Mouse (Mus musculus): ENCODE data around the gene Gucy1b1. TPM values are rescaled to one million over a fixed set of nuclear protein-coding genes. Genes with fewer than 3 reads are reported as not detected.

The Gucy1b1 gene
- polyA plus RNA-seq, 1 experiment from 2014 or later: 38.8 TPM

- no peaks in the 10 kb centered on the region for H3K9me3 ChIP-seq (replicated peaks; ENCODE audit: control insufficient read depth, low read length)
- no peak overlapping the region for H3K9ac ChIP-seq (ENCODE audit: low read length)
- DNase-seq (ENCODE audit: low spot score) (no peak), ATAC-seq (no peak)
- 80% methylated on average over 3 of the region's 3 CpGs for WGBS
- H3K4me1 ChIP-seq (ENCODE audit: control insufficient read depth, insufficient read depth, low read length): no peaks in the 10 kb centered on the region
- H3K27me3 ChIP-seq (replicated peaks; ENCODE audit: control insufficient read depth, insufficient read depth, low read length): no peaks in the 10 kb centered on the region
- no peak overlapping the region for H3K4me2 ChIP-seq (ENCODE audit: low read length)
- H3K4me3 ChIP-seq (ENCODE audit: low read depth, low read length): no peak overlapping the region
- H3K36me3 ChIP-seq (ENCODE audit: control insufficient read depth, insufficient read depth, low read length): no peaks in the 10 kb centered on the region
- no peak overlapping the region for H3K27ac ChIP-seq (ENCODE audit: low read depth, low read length)
Observed at GRCm38 (mm10) chr3:82023065-82023464, 51.4 kb downstream of the Gucy1b1 start.

GRCm38 (mm10) chr3:82022421-82022920 lies 52.0 kb downstream of the Gucy1b1 start:
- no peak overlapping the region for H3K27ac ChIP-seq (ENCODE audit: low read depth, low read length)
- H3K4me3 ChIP-seq (ENCODE audit: low read depth, low read length): no peak overlapping the region
- no peak for DNase-seq (ENCODE audit: low spot score)
- 90% methylated on average over 8 of the region's 8 CpGs for WGBS
- no peaks in the 10 kb centered on the region for H3K4me1 ChIP-seq (ENCODE audit: control insufficient read depth, insufficient read depth, low read length)
- no peak overlapping the region for H3K9ac ChIP-seq (ENCODE audit: low read length)
- no peaks in the 10 kb centered on the region for H3K9me3 ChIP-seq (replicated peaks; ENCODE audit: control insufficient read depth, low read length)
- ATAC-seq: no peak
- no peak overlapping the region for H3K4me2 ChIP-seq (ENCODE audit: low read length)
- no peaks in the 10 kb centered on the region for H3K27me3 ChIP-seq (replicated peaks; ENCODE audit: control insufficient read depth, insufficient read depth, low read length)
- H3K36me3 ChIP-seq (ENCODE audit: control insufficient read depth, insufficient read depth, low read length): no peaks in the 10 kb centered on the region

GRCm38 (mm10) chr3:82014148-82014703 lies 60.3 kb downstream of the Gucy1b1 start:
- no peaks in the 10 kb centered on the region for H3K9me3 ChIP-seq (replicated peaks; ENCODE audit: control insufficient read depth, low read length)
- H3K4me3 ChIP-seq (ENCODE audit: low read depth, low read length): no peak overlapping the region
- no peak overlapping the region for H3K4me2 ChIP-seq (ENCODE audit: low read length)
- peak; percentile 65 for DNase-seq (ENCODE audit: low spot score)
- H3K4me1 ChIP-seq (ENCODE audit: control insufficient read depth, insufficient read depth, low read length): no peaks in the 10 kb centered on the region
- H3K36me3 ChIP-seq (ENCODE audit: control insufficient read depth, insufficient read depth, low read length): no peaks in the 10 kb centered on the region
- no peak overlapping the region for H3K9ac ChIP-seq (ENCODE audit: low read length)
- H3K27me3 ChIP-seq (replicated peaks; ENCODE audit: control insufficient read depth, insufficient read depth, low read length): no peaks in the 10 kb centered on the region
- ATAC-seq: peak; percentile 78
- H3K27ac ChIP-seq (ENCODE audit: low read depth, low read length): no peak overlapping the region
- WGBS: 12% methylated on average over 7 of the region's 7 CpGs

GRCm38 (mm10) chr3:82007002-82007401 lies 67.5 kb downstream of the Gucy1b1 start:
- 93% methylated on average over 1 of the region's 1 CpGs for WGBS
- H3K4me2 ChIP-seq (ENCODE audit: low read length): no peak overlapping the region
- no peak for DNase-seq (ENCODE audit: low spot score)

GRCm38 (mm10) chr3:81995988-81996387 lies 78.5 kb downstream of the Gucy1b1 start:
- no peak overlapping the region for H3K27ac ChIP-seq (ENCODE audit: low read depth, low read length)
- whole genome bisulfite sequencing: 4% methylated on average over 1 of the region's 1 CpGs
- H3K4me2 ChIP-seq (ENCODE audit: low read length): no peak overlapping the region
- DNase-seq (ENCODE audit: low spot score) (peak; percentile 86), ATAC-seq (peak; percentile 73)
- no peaks in the 10 kb centered on the region for H3K9me3 ChIP-seq (replicated peaks; ENCODE audit: control insufficient read depth, low read length)
- H3K36me3 ChIP-seq (ENCODE audit: control insufficient read depth, insufficient read depth, low read length): no peaks in the 10 kb centered on the region
- no peak overlapping the region for H3K9ac ChIP-seq (ENCODE audit: low read length)
- H3K27me3 ChIP-seq (replicated peaks; ENCODE audit: control insufficient read depth, insufficient read depth, low read length): no peaks in the 10 kb centered on the region
- H3K4me3 ChIP-seq (ENCODE audit: low read depth, low read length): no peak overlapping the region
- H3K4me1 ChIP-seq (ENCODE audit: control insufficient read depth, insufficient read depth, low read length): no peaks in the 10 kb centered on the region

More at GRCm38 (mm10) chr3:82007002-82007401, 67.5 kb downstream of the Gucy1b1 start:
- Histone ChIP-seq H3K4me1 (ENCODE audit: control insufficient read depth, insufficient read depth, low read length) (no peaks in the 10 kb centered on the region), H3K36me3 (ENCODE audit: control insufficient read depth, insufficient read depth, low read length) (no peaks in the 10 kb centered on the region), H3K27ac (ENCODE audit: low read depth, low read length) (no peak overlapping the region), H3K4me3 (ENCODE audit: low read depth, low read length) (no peak overlapping the region), H3K9ac (ENCODE audit: low read length) (no peak overlapping the region), H3K27me3 (replicated peaks; ENCODE audit: control insufficient read depth, insufficient read depth, low read length) (no peaks in the 10 kb centered on the region), H3K9me3 (replicated peaks; ENCODE audit: control insufficient read depth, low read length) (no peaks in the 10 kb centered on the region)
- no peak for ATAC-seq

GRCm38 (mm10) chr3:81995371-81995770 lies 79.1 kb downstream of the Gucy1b1 start:
- WGBS: 40% methylated on average over 4 of the region's 4 CpGs
- H3K27ac ChIP-seq (ENCODE audit: low read depth, low read length): no peak overlapping the region
- H3K4me1 ChIP-seq (ENCODE audit: control insufficient read depth, insufficient read depth, low read length): no peaks in the 10 kb centered on the region
- no peaks in the 10 kb centered on the region for H3K9me3 ChIP-seq (replicated peaks; ENCODE audit: control insufficient read depth, low read length)
- H3K36me3 ChIP-seq (ENCODE audit: control insufficient read depth, insufficient read depth, low read length): no peaks in the 10 kb centered on the region
- H3K4me2 ChIP-seq (ENCODE audit: low read length): no peak overlapping the region
- H3K4me3 ChIP-seq (ENCODE audit: low read depth, low read length): no peak overlapping the region
- H3K9ac ChIP-seq (ENCODE audit: low read length): no peak overlapping the region
- DNase-seq (ENCODE audit: low spot score) (no peak), ATAC-seq (no peak)
- no peaks in the 10 kb centered on the region for H3K27me3 ChIP-seq (replicated peaks; ENCODE audit: control insufficient read depth, insufficient read depth, low read length)

GRCm38 (mm10) chr3:81990531-81990930 lies 84.0 kb downstream of the Gucy1b1 start:
- H3K36me3 ChIP-seq (ENCODE audit: control insufficient read depth, insufficient read depth, low read length): no peaks in the 10 kb centered on the region
- no peaks in the 10 kb centered on the region for H3K4me1 ChIP-seq (ENCODE audit: control insufficient read depth, insufficient read depth, low read length)
- no peak overlapping the region for H3K4me3 ChIP-seq (ENCODE audit: low read depth, low read length)
- no peaks in the 10 kb centered on the region for H3K27me3 ChIP-seq (replicated peaks; ENCODE audit: control insufficient read depth, insufficient read depth, low read length)
- H3K9ac ChIP-seq (ENCODE audit: low read length): no peak overlapping the region
- H3K27ac ChIP-seq (ENCODE audit: low read depth, low read length): no peak overlapping the region
- WGBS: 67% methylated on average over 3 of the region's 3 CpGs
- DNase-seq (ENCODE audit: low spot score) (no peak), ATAC-seq (no peak)
- H3K4me2 ChIP-seq (ENCODE audit: low read length): no peak overlapping the region
- no peaks in the 10 kb centered on the region for H3K9me3 ChIP-seq (replicated peaks; ENCODE audit: control insufficient read depth, low read length)

GRCm38 (mm10) chr3:81989692-81990141 lies 84.8 kb downstream of the Gucy1b1 start:
- no peak overlapping the region for H3K9ac ChIP-seq (ENCODE audit: low read length)
- ATAC-seq (no peak), DNase-seq (ENCODE audit: low spot score) (no peak)
- H3K36me3 ChIP-seq (ENCODE audit: control insufficient read depth, insufficient read depth, low read length): no peaks in the 10 kb centered on the region
- no peak overlapping the region for H3K4me2 ChIP-seq (ENCODE audit: low read length)
- H3K27ac ChIP-seq (ENCODE audit: low read depth, low read length): no peak overlapping the region
- H3K4me3 ChIP-seq (ENCODE audit: low read depth, low read length): no peak overlapping the region
- 54% methylated on average over 2 of the region's 2 CpGs for WGBS
- no peaks in the 10 kb centered on the region for H3K9me3 ChIP-seq (replicated peaks; ENCODE audit: control insufficient read depth, low read length)
- no peaks in the 10 kb centered on the region for H3K27me3 ChIP-seq (replicated peaks; ENCODE audit: control insufficient read depth, insufficient read depth, low read length)
- H3K4me1 ChIP-seq (ENCODE audit: control insufficient read depth, insufficient read depth, low read length): peaks cover 3% of the 10 kb centered on the region; the same call in 1 of the 2 replicates

GRCm38 (mm10) chr3:81987628-81988027 lies 86.9 kb downstream of the Gucy1b1 start:
- no peak overlapping the region for H3K4me3 ChIP-seq (ENCODE audit: low read depth, low read length)
- H3K9ac ChIP-seq (ENCODE audit: low read length): no peak overlapping the region
- WGBS: 89% methylated on average over 3 of the region's 3 CpGs
- H3K9me3 ChIP-seq (replicated peaks; ENCODE audit: control insufficient read depth, low read length): no peaks in the 10 kb centered on the region
- H3K27ac ChIP-seq (ENCODE audit: low read depth, low read length): no peak overlapping the region
- H3K36me3 ChIP-seq (ENCODE audit: control insufficient read depth, insufficient read depth, low read length): no peaks in the 10 kb centered on the region
- ATAC-seq (no peak), DNase-seq (ENCODE audit: low spot score) (no peak)
- H3K4me1 ChIP-seq (ENCODE audit: control insufficient read depth, insufficient read depth, low read length): peaks cover 3% of the 10 kb centered on the region; the same call in 1 of the 2 replicates
- no peaks in the 10 kb centered on the region for H3K27me3 ChIP-seq (replicated peaks; ENCODE audit: control insufficient read depth, insufficient read depth, low read length)
- H3K4me2 ChIP-seq (ENCODE audit: low read length): no peak overlapping the region
